Mouse (Mus musculus) cortical plate, adult 2 months (tissue): ENCODE results near the gene Nckap1l. TPM values are rescaled to one million over a fixed set of nuclear protein-coding genes. Genes with fewer than 3 reads are reported as not detected.
A peak's percentile ranks its signal among the peaks of the same experiment; 100 is the strongest.

Experiments
- H3K27ac ChIP-seq: fragments of 200-500 bp; 2 replicates; pipeline ENCODE4 v1.5.1; 2012; ENCODE audit warnings: low read length, control low read depth, inconsistent platforms; ENCODE audit not compliant: insufficient read depth
- H3K4me1 ChIP-seq: fragments of 200-500 bp; 2 replicates; pipeline ENCODE4 v1.6.1; 2011; ENCODE audit warnings: low read length; ENCODE audit not compliant: control insufficient read depth, insufficient read depth
- H3K4me3 ChIP-seq: fragments of 200-500 bp; 2 replicates; pipeline ENCODE4 v1.5.1; 2011; ENCODE audit warnings: mild to moderate bottlenecking, low read length, control low read depth; ENCODE audit not compliant: insufficient read depth
- CTCF ChIP-seq: fragments of 200-500 bp; IDR thresholded peaks from 2 replicates; pipeline ENCODE4 v1.5.1; 2011; ENCODE audit warnings: mild to moderate bottlenecking, control low read depth, low read length; ENCODE audit not compliant: insufficient read depth; ENCODE audit errors: extremely low read depth
- POLR2A ChIP-seq: fragments of 200-500 bp; IDR thresholded peaks from 2 replicates; pipeline ENCODE4 v1.6.1; 2011; ENCODE audit warnings: mild to moderate bottlenecking, low read length, control low read depth; ENCODE audit not compliant: insufficient read depth; ENCODE audit errors: extremely low read depth
- polyA plus RNA-seq: library from polyadenylated mRNA; depleted of rRNA; stranded (reverse); fragments of >200 nt; gene quantifications from 2 replicates; pipeline ENCODE4 v1.2.3, GENCODE M21; 2012; rRNA removed

Nckap1l gene
- polyA plus RNA-seq, 1 experiment = 7.1 TPM

- Histone ChIP-seq H3K4me3 (no peak overlapping the region), H3K4me1 (peaks cover 6% of the 10 kb centered on the region; the same call in 1 of the 2 replicates), H3K27ac (0 out of 2 replicates have a peak overlapping the region, but pooled peaks have one; percentile 17)
- TF ChIP-seq POLR2A (no peak), CTCF (no peak)
Observed at GRCm38 (mm10) chr15:103535030-103535429, 81.4 kb downstream of the Nckap1l start.

GRCm38 (mm10) chr15:103535786-103536185, 82.2 kb downstream of the Nckap1l start:
- Histone ChIP-seq H3K27ac (no peak overlapping the region), H3K4me3 (no peak overlapping the region), H3K4me1 (peaks cover 6% of the 10 kb centered on the region; the same call in 1 of the 2 replicates)
- TF ChIP-seq CTCF (no peak), POLR2A (no peak)

- no peak for TF ChIP-seq POLR2A
- no peak for TF ChIP-seq CTCF
- Histone ChIP-seq H3K4me3 (peak overlapping the region; percentile 88), H3K27ac (peak overlapping the region; percentile 23; the same call in 1 of the 2 replicates), H3K4me1 (peaks cover 6% of the 10 kb centered on the region; the same call in 1 of the 2 replicates)
Observed at GRCm38 (mm10) chr15:103536456-103536855, 82.9 kb downstream of the Nckap1l start.

DNA sequence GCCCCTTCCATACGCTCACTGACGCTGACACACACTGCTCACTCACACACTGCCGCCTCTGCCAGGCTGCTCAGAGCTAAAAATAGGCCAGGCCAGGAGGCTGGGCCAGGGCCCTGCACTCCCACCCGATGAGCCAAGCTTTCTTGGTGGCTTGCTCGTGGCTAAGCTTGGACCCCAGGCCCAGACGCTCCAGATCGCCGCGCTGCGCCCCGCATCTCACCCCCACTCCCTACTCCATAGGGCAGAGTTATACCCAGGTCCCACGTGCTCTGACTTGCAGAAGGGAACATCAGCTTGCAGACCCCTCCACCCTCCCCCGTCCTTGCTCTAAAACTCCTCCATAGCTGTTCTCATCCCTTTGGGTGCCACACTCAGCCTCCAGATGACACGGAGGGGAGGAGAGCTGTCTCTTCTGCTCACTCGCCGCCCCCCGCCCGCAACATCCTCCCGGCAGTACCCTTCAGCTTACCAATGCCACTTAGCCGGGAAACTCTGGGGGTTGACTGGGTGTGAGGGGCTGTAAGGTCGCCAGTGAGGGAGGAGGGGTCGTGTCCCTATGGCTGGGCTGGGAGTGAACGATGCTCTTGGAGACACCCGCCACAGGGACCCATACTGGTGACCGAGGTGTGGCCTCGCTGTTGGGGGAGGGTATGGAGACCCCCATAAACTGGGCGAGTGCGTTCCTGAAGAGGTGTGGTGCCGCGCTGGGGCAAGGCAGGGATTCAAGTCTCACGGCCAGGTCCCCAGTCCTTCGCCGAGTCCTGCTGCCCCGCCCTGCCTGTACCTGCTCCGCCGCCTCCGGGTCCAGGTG, 83.6 kb downstream of the Nckap1l start:
- H3K4me3 ChIP-seq = peak overlapping the region; percentile 88
- peak overlapping the region; percentile 75 for H3K27ac ChIP-seq
- peaks cover 4% of the 10 kb centered on the region; the same call in 1 of the 2 replicates for H3K4me1 ChIP-seq
- peak; percentile 37; the same call in 1 of the 2 replicates for TF ChIP-seq POLR2A
- TF ChIP-seq CTCF = no peak

DNA sequence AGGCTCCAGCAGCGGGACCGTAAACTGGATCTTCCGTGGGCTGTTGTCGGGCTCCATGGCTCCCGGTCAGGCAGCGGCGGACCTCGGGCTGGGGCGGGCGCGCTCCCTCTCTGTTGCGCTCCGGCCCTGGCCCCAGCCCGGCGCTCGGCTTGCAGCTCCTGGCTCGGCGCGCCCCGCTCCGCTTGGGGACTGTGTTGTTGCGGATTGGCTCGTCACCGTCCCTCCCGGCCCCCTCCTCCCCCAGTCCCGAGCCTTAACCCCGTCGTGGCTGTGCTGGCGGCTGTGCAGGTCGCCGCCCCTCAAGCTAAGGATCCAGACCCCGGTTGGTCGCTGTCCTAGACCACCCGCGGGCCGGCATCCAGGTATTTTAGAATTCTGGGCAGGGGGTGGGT, 84.2 kb downstream of the Nckap1l start, which contains the start of gene Ppp1r1a:
TSS of gene Ppp1r1a (minus strand) at position 182 of the 392 bp plus-strand sequence.
- Histone ChIP-seq H3K4me3 (peak within 1 kb of the TSS; percentile 88), H3K4me1 (peaks cover 4% of the 10 kb centered on the region; the same call in 1 of the 2 replicates), H3K27ac (peak within 1 kb of the TSS; percentile 75)
- TF ChIP-seq CTCF (no peak), POLR2A (peak; percentile 26; the same call in 1 of the 2 replicates)

- no peak overlapping the region for H3K4me3 ChIP-seq
- TF ChIP-seq POLR2A (no peak), CTCF (no peak)
- H3K27ac ChIP-seq = no peak overlapping the region
- peaks cover 4% of the 10 kb centered on the region; the same call in 1 of the 2 replicates for H3K4me1 ChIP-seq
Observed at GRCm38 (mm10) chr15:103539259-103539658, 85.7 kb downstream of the Nckap1l start.

DNA sequence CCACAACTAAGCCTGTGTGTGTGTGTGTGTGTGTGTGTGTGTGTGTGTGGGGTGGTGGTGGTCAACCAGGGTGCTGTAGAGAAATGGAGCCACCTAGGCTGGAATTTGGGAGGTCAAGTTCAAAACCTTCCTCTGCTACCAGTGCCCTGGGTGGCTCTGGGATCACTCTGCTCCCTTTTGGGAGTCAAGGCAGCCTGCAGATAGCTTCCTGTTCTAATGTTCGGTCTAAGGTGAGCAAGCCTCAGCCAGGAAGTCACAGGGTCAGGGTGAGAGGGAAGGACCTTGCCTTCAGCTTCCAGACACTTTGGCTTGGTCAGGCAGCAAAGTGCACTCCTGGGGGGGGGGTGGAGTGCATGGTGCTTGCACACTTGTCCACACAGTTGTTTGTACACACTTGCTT, 87.1 kb downstream of the Nckap1l start:
- TF ChIP-seq POLR2A (no peak), CTCF (no peak)
- Histone ChIP-seq H3K4me3 (no peak overlapping the region), H3K27ac (no peak overlapping the region), H3K4me1 (no peaks in the 10 kb centered on the region; the same call in 1 of the 2 replicates)

- TF ChIP-seq POLR2A (no peak), CTCF (no peak)
- H3K4me1 ChIP-seq = no peaks in the 10 kb centered on the region
- no peak overlapping the region for H3K4me3 ChIP-seq
- H3K27ac ChIP-seq = no peak overlapping the region
Observed at GRCm38 (mm10) chr15:103542526-103542925, 88.9 kb downstream of the Nckap1l start.

GRCm38 (mm10) chr15:103547983-103548382, 94.4 kb downstream of the Nckap1l start:
- H3K4me3 ChIP-seq = no peak overlapping the region
- H3K27ac ChIP-seq = no peak overlapping the region
- TF ChIP-seq CTCF (no peak), POLR2A (no peak)
- no peaks in the 10 kb centered on the region for H3K4me1 ChIP-seq

Other genes starting within 250 kb of the Nckap1l start
- 72.1 and 74.4 TPM in 2 replicates for gene Cbx5, start 214.0 kb upstream of the Nckap1l start, polyA plus RNA-seq
- 276 and 310 TPM in 2 replicates for gene Hnrnpa1, start 213.4 kb upstream of the Nckap1l start, polyA plus RNA-seq
- 0.11 and 0.21 TPM in 2 replicates for gene Nfe2, start 195.4 kb upstream of the Nckap1l start, polyA plus RNA-seq
- gene Copz1, start 181.1 kb upstream of the Nckap1l start, polyA plus RNA-seq = 140 and 148 TPM in 2 replicates
- gene Gpr84, start 143.2 kb upstream of the Nckap1l start, polyA plus RNA-seq = 0.98 and 1.2 TPM in 2 replicates
- 42.3 and 45.2 TPM in 2 replicates for gene Zfp385a, start 113.7 kb upstream of the Nckap1l start, polyA plus RNA-seq
- 2.4 and 3.8 TPM in 2 replicates for gene Itga5, start 87.0 kb upstream of the Nckap1l start, polyA plus RNA-seq
- 0.23 TPM in 1 of 2 replicates, not detected in the other for gene Gtsf1, start 23.3 kb upstream of the Nckap1l start, polyA plus RNA-seq
- gene Gtsf2, start 5.3 kb upstream of the Nckap1l start, polyA plus RNA-seq = not detected in 2 replicates
- 129 and 208 TPM in 2 replicates for gene Pde1b, start 49.2 kb downstream of the Nckap1l start, polyA plus RNA-seq
- 171 and 174 TPM in 2 replicates for gene Ppp1r1a, start 84.2 kb downstream of the Nckap1l start, polyA plus RNA-seq
- gene Glycam1, start 111.3 kb downstream of the Nckap1l start, polyA plus RNA-seq = 0.40 and 0.44 TPM in 2 replicates